Mouse (Mus musculus) frontal cortex, postnatal 10 days (tissue): ENCODE data around the gene Ppfibp1.
"Not testable (repeated sequence)": the region's sequence is repeated elsewhere in the genome, so short reads cannot be mapped to it uniquely, and the experiment has no call there.

Source experiments
- DNase-seq, 2 experiments: peaks; one replicate each; pipeline ENCODE4 v3.0.0; 2022; ENCODE audit warnings: low spot score in 2 of 2, mixed read lengths in 1 of 2

Ppfibp1 gene

GRCm38 (mm10) chr6:146887958-146888659 lies at the start of gene Ppfibp1:
TSS of gene Ppfibp1 (plus strand) at chr6:146888487.
- peak; percentile 88 to 94 for DNase-seq

GRCm38 (mm10) chr6:146838863-146839262 lies 49.4 kb upstream of the Ppfibp1 start:
- no peak for DNase-seq

DNA sequence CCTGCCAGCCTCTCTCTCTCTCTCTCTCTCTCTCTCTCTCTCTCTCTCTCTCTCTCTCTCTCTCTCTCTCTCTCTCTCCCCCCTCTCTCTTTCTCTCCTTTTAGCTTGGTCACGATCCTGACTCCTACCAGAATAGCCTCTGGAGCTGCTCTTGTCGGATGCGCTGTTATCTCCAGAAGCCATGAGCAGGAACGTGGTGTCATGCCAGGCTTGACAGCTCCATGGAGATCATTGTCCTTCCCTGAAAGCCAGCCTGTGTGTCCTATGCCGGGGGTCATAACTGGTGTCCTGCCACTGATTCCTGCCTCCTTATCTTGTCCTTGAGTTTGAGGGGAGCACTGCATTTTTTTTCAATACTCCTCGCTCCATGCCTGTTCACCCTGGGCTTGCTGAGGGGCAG lies 43.4 kb upstream of the Ppfibp1 start:
- DNase-seq = no peak

DNA sequence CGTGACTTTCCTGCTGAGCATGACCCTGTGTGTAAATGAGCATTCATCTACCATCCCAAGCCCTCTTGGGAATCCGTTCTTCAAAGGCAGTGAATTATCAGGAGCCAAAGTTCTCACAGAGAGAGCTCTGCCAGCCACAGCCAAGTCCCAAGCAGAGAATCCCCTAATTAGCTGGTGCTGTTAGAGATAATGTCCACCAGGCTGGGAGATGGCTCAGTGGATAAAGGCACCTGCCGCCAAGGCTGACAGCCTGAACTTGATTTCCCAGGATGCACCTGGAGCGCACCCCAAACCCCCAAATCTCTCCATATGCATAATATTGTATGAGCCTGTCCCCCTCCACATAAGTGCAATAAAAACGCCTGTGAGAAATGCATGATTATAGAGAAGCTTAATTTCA lies 42.9 kb upstream of the Ppfibp1 start:
- no peak for DNase-seq

- DNase-seq = no peak
Observed at GRCm38 (mm10) chr6:146845961-146846750, 42.1 kb upstream of the Ppfibp1 start.

- DNase-seq = no peak
Observed at GRCm38 (mm10) chr6:146847402-146847801, 40.9 kb upstream of the Ppfibp1 start.

GRCm38 (mm10) chr6:146848281-146848680 lies 40.0 kb upstream of the Ppfibp1 start:
- no peak for DNase-seq

DNA sequence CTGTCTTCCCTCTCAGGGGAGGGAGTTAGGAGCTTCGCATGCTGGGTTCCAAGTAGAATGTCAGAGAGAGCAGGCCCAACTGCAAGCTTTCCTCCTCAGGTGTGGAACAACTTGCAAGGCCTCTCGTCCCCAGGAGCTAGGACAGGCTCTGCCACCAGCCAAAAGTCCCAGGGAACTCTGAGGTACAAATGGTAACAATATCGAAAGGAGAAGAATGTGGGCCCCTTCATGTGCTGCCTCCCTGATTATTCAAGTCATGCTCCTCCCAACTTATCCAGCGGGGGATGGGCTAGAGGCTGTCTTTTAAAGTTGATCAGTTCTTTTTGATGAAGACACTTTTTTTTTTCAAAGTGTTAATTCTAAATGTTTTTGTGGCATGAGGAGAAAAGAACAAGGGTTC lies 38.2 kb upstream of the Ppfibp1 start, which contains the start of gene Smco2:
TSS of gene Smco2 (plus strand) at position 55 of the 400 bp plus-strand sequence.
- no peak for DNase-seq

GRCm38 (mm10) chr6:146851916-146852315 lies 36.4 kb upstream of the Ppfibp1 start:
- no peak for DNase-seq

GRCm38 (mm10) chr6:146852739-146853138 lies 35.5 kb upstream of the Ppfibp1 start:
- DNase-seq = no peak

DNA sequence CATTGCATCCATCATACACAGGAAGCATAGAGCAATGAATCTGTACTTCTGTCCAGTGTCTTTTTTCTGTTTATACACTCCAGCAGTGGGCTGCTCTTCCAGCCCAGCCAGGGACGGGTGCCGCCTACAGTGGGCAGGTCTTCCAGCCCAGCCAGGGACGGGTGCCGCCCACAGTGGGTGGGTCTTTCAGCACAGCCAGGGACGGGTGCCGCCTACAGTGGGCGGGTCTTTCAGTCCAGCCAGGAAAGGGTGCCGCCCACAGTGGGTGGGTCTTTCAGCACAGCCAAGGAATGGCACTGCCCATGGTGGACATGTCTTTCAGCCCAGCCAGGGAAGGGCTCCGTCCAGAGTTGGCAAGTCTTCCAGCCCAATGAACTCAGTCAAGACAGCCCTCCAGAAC lies 33.1 kb upstream of the Ppfibp1 start:
- DNase-seq = no peak

GRCm38 (mm10) chr6:146857386-146857785 lies 30.9 kb upstream of the Ppfibp1 start:
- no peak for DNase-seq

GRCm38 (mm10) chr6:146863154-146863553 lies 25.1 kb upstream of the Ppfibp1 start:
- no peak for DNase-seq

DNA sequence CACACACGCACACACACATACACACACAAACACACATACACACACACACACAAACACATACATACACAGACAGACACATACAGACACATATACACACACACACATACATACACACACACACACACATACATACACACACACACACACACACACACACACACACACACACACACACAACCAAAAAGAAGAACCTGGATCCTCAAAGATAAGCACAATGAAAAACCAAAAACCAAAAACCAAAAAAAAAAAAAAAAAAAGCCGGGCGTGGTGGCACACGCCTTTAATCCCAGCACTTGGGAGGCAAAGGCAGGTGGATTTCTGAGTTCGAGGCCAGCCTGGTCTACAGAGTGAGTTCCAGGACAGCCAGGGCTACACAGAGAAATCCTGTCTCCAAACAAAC lies 23.9 kb upstream of the Ppfibp1 start:
- not testable (repeated sequence) for DNase-seq

- no peak for DNase-seq
Observed at GRCm38 (mm10) chr6:146865701-146866100, 22.6 kb upstream of the Ppfibp1 start.

GRCm38 (mm10) chr6:146871975-146872374 lies 16.3 kb upstream of the Ppfibp1 start:
- no peak for DNase-seq

GRCm38 (mm10) chr6:146874415-146874814 lies 13.9 kb upstream of the Ppfibp1 start:
- no peak for DNase-seq

DNA sequence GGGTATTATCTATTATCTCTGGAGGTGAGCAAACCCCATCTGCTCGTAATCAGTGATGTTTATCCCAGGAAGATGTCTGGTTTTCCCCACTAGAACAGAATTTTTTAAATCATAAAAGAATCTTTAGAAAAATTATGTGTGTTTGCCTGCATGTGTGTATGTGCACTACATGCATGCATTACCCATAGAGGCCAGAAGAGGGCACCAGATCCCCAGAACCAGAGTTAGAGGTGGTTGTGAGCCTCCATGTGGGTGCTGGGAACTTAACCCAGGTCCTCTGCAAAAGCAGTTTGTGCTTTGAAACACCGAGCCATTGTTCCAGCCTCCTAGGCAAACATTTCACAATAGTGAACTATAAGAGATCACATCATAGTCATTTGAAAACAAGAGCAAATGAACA lies 11.5 kb upstream of the Ppfibp1 start:
- DNase-seq = no peak

DNA sequence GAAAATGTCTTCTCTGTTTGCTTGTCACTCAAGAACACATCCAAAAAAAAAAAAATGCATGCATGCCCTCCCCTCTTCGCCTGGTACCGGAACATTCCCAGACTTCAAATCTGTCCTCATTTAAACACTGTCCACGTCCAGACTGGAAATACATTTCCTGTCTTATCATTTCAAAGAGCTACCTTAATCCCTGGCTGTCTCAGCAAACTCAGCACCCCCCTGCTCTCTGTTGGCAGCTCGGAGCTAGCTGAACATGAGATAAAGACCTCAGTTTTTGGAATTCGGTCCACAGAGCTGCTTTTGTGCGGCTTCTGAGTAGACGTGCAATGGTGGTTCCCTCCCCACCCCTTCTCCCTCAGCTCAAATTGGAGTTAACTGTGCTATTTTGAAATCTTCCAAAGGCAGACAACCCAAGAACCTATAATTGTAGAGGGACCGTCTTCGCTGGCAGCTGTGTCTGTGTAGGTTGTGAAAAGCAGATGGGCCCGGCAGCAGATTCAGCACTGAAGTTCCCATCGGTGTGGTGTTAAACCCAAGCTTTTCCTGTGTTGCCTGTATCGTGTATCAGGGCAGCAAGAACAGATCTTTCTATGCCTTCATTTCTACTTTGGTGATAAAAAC lies 10.8 kb upstream of the Ppfibp1 start:
- DNase-seq = peak; percentile 58 to 74

DNA sequence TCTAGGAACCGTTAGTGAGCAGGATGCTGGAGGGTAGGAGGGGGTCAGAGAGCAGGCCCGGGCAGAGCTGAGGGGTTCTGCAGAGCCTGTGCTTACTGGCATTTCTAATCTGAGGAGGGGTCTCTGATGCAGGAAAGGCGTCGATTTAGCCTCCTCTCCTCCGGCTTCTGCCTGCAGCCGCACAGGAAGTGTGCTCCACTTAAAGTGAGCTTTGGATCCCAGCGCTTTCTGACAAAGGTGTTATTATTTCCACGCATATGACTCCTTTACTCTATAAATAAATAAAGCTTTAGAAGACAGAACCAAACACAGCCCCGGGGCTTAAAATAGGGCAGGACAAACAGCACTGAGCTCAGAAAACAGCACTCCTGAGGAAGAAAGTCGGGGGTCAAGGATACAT lies 9.4 kb upstream of the Ppfibp1 start:
- DNase-seq = no peak

DNA sequence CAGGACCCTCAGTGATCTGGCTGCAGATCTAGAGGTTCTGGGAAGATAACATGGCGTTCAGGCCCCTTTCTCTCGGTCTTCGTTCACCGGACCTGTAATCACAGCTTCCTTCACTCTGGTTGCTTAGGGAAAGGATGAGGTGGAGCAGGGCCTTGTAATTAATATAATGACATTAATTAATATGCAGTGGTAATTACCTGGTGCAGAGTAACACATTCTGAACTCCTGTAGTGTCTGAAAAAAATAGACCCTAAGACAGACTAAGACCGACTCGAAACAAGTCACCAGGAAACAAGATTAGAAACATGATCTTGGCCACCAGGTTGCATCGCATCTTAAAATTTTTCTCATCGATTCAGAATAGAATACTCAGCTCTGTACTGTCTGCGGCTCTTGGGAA lies 8.4 kb upstream of the Ppfibp1 start:
- DNase-seq = no peak

DNA sequence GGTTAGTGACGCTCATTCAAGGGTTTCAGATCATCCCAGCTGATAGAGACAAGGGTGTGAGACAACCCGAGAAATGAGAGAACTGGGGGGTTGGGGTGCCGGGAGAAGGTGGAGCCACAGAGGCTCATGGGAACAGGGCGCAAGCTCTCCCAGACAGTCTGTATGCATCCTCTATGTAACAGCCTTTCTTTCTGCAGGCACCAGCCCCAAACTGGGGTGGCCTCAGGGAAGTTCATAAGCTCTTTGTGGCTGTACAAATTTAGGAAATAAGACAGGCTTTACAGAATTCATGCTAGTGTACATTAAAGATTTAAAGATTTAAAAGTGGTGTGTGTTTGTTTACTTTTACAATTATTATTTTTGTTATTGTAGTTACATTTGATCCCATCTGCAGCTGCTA lies 8.0 kb upstream of the Ppfibp1 start:
- no peak for DNase-seq
